Mouse (Mus musculus) bone marrow macrophage, adult 2 months (primary cell): Measurements from ENCODE around the gene Slc45a3.

Experiments
- CTCF ChIP-seq: IDR thresholded peaks from 2 replicates; pipeline ENCODE4 v1.5.1; 2012; ENCODE audit warnings: low read depth, mild to moderate bottlenecking, low read length, moderate library complexity
- POLR2A ChIP-seq: IDR thresholded peaks from 2 replicates; pipeline ENCODE4 v1.6.1; 2012; ENCODE audit warnings: mild to moderate bottlenecking, low read depth, low read length, borderline replicate concordance

DNA sequence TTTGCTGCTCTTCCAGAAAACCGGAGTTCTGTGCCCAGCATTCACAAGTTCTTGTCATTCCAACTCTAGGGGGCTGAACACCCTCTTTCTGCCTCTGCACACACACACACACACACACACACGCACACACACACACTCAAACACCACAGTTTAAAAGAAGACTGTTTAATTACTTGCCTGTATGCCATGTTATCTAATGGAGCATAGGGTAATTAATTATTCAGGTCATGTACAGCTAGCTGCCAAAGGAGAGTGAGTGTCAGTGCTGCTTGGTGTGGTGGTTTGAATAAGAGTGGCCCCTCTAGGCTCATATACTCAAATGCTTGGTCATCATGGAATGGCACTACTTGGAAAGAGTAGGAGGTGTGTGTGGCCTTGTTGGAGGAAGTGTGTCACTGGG is 21.0 kb downstream of the Slc45a3 start:
- TF ChIP-seq POLR2A (no peak), CTCF (no peak)
